Mouse (Mus musculus): ENCODE measurements at regions not wholly inside any gene's neighbourhood (a gene's known extent, or its start where the extent isn't known, plus 50 kb on each side); places are given as distances from the start of the nearest gene placed in this dataset.

DNA sequence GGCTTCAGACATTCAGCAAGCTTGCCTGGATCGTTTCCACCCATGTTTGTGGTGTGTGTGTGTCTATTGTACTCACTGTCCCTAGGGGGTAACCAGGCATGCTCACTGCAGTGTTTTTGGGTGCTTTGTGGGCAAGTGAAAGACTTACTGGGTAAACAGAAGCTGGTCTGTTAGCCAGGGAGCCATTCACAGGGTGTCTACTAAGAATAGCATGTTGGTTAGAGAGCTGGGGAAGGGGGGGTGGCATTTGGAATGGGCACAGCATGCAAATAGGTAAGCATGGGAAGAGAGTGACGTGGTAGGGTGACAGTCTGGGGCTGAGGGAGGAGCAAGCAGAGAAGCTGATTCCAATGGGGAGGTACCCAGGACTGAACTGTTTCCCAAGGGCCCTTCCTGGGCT, 97.7 kb upstream of the Kazn start:
- H3K4me3 ChIP-seq, result no peak overlapping the region
- H3K4me2 ChIP-seq, result no peak overlapping the region
- H3K4me1 ChIP-seq, result no peaks in the 10 kb centered on the region
- no peak for ATAC-seq
- no peak overlapping the region for H3K9ac ChIP-seq
- 51% methylated on average over 2 of the region's 2 CpGs for WGBS (ENCODE audit: insufficient replicate concordance)
- no peaks in the 10 kb centered on the region for H3K36me3 ChIP-seq
- H3K9me3 ChIP-seq (replicated peaks), result 0 out of 2 replicates have a peak, but pooled peaks cover 3% of the 10 kb centered on the region
- no peaks in the 10 kb centered on the region for H3K27me3 ChIP-seq (replicated peaks)
- no peak overlapping the region for H3K27ac ChIP-seq

DNA sequence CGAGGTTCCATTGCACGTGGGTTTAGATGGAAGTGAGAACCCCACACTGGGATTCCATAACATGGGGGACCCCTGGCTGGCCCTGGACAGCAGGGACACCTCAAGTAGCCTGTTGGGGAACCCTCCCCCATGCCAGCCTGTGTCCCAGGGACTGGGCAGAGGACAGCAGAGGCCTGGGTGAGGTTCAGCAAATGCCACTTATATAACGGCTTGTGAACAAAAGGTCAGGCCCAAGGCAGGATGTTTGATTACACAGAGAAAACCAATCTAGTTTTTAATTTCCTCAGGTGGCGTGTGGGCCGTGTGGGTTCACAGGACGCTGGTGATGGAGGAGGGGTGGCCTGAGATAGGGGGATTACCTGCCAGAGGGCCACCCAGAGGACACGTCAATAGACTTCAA, 94.9 kb upstream of the Kazn start:
- Histone ChIP-seq H3K4me2 (no peak overlapping the region), H3K36me3 (no peaks in the 10 kb centered on the region), H3K4me1 (no peaks in the 10 kb centered on the region), H3K4me3 (no peak overlapping the region), H3K27ac (no peak overlapping the region), H3K9me3 (replicated peaks) (0 out of 2 replicates have a peak, but pooled peaks cover 6% of the 10 kb centered on the region), H3K27me3 (replicated peaks) (no peaks in the 10 kb centered on the region), H3K9ac (no peak overlapping the region)
- no peak for ATAC-seq
- 61% methylated on average over 7 of the region's 7 CpGs for WGBS (ENCODE audit: insufficient replicate concordance)

DNA sequence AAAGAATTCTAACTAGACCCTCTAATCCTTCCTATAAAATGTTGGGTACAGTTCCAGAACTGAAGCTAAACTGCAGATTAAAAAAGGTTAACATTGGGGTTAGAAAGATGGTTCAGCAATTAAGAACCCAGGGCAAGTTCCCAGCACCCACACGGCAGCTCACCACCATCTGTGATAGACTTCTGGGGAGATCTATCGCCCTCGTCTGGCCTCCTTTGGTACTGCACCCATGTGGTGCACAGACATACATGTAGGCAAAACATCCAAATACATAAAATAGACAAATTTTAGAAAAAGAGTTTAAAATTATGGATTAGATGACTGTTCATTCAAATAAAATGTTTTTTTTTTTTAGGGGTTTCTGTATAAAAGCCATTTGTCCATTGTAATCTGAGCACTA, 91.4 kb upstream of the Kazn start:
- 0 out of 2 replicates have a peak, but pooled peaks cover 3% of the 10 kb centered on the region for H3K9me3 ChIP-seq (replicated peaks)
- no peak overlapping the region for H3K4me3 ChIP-seq
- H3K4me1 ChIP-seq, result no peaks in the 10 kb centered on the region
- no peaks in the 10 kb centered on the region for H3K27me3 ChIP-seq (replicated peaks)
- ATAC-seq, result no peak
- H3K9ac ChIP-seq, result no peak overlapping the region
- H3K4me2 ChIP-seq, result no peak overlapping the region
- no peak overlapping the region for H3K27ac ChIP-seq
- 78% methylated on average over 3 of the region's 3 CpGs for WGBS (ENCODE audit: insufficient replicate concordance)
- H3K36me3 ChIP-seq, result no peaks in the 10 kb centered on the region

DNA sequence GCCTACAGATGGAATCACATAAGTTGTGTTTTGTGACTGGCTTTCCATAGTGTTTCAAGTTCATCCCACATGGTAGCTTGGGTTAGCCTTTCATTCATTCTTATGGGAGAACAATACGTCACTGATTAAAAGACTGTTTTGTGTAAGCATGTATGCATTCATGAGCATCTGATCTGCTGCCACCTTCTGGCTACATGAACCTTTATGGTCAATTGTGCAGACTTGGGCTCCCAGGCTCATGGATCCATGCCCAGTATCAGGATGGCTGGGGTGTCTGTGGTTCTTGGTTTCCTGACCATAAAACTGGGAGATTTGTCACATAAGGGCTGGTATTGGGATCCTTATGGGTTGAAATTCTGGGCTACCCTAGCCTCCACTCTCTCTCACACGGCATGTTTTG, 90.4 kb upstream of the Kazn start:
- Histone ChIP-seq H3K27ac (no peak overlapping the region), H3K36me3 (no peaks in the 10 kb centered on the region), H3K27me3 (replicated peaks) (no peaks in the 10 kb centered on the region), H3K4me3 (no peak overlapping the region), H3K4me1 (no peaks in the 10 kb centered on the region), H3K4me2 (no peak overlapping the region), H3K9me3 (replicated peaks) (0 out of 2 replicates have a peak, but pooled peaks cover 3% of the 10 kb centered on the region), H3K9ac (no peak overlapping the region)
- ATAC-seq, result no peak
- 76% methylated on average over 2 of the region's 2 CpGs for WGBS (ENCODE audit: insufficient replicate concordance)

DNA sequence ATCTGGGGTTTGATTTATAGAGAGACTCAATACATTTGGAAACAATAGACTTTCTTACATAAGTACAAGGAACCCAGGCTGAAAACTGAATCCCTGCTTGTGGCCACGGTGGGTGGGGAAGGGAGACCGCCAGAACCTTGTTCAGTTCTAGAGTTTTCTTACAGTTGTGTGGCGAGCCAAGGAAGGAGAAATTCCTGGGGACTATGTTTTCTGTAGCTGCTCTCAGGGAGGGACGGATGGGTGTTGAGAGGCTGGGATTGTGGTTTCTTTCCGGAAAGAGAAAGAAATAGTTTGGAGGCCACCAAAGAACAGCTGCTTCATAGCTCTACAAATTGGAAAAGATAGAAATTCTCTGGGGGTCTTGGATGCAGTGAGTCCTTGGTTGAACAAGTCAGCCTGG, 87.3 kb upstream of the Kazn start:
- no peak for ATAC-seq
- Histone ChIP-seq H3K36me3 (no peaks in the 10 kb centered on the region), H3K9ac (no peak overlapping the region), H3K9me3 (replicated peaks) (0 out of 2 replicates have a peak, but pooled peaks cover 7% of the 10 kb centered on the region), H3K27me3 (replicated peaks) (no peaks in the 10 kb centered on the region), H3K4me1 (no peaks in the 10 kb centered on the region), H3K27ac (no peak overlapping the region), H3K4me3 (no peak overlapping the region), H3K4me2 (no peak overlapping the region)
- WGBS (ENCODE audit: insufficient replicate concordance), result 64% methylated on average over 5 of the region's 5 CpGs

DNA sequence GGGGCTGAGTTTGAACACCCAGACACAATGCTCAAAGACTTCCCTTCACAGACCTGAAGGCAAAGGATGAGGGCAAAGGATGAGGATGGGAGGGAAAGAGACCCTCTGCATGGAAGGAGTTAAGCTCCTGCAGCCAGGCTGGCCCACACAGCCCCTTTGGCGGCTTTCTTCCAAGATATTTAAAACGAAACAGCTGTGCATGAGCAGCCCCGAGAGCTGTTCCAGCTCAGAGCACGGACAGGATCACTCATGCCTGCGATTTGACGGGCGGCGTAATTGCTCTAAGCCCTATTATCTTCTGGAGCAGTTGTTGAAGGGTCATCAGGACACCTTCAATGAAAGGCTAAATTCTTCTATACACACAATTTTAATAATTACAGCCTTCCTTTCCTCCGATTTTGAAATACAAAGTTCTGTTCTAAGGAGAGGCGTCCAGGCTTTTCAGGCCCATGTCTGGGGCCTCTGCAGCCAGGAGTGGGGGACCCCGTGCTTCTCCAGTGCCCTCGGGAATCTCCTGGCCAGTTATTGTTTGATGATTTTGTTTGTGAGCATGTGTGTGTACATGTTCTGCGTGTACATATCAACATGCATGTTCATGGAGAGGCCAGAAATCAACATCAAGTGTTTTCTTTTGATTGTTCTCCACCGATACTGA, 82.1 kb upstream of the Kazn start:
- Histone ChIP-seq H3K9ac (no peak overlapping the region), H3K4me1 (no peaks in the 10 kb centered on the region), H3K27me3 (replicated peaks) (no peaks in the 10 kb centered on the region), H3K4me2 (no peak overlapping the region), H3K4me3 (no peak overlapping the region), H3K36me3 (no peaks in the 10 kb centered on the region), H3K27ac (no peak overlapping the region), H3K9me3 (replicated peaks) (0 out of 2 replicates have a peak, but pooled peaks cover 5% of the 10 kb centered on the region)
- WGBS (ENCODE audit: insufficient replicate concordance), result 71% methylated on average over 14 of the region's 14 CpGs
- no peak for ATAC-seq

DNA sequence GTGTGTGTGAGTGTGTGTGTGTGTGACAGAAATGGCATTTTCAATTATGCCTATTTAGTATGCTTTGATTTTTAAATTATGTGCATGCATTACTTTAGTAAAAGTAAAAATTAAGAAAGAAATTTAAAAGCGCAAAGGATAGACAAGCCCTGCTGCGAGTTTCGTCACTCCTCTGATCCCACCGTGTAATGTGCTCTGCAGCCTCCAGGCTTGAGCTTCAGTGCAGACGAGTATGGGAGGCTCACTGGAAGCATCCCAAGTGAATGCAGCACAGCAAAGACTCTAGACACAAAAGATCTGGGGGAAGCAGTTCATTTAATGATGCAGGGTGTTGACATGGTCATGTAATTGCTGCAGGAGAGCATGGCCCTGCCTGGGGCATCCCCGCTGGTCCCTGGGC, 71.1 kb upstream of the Kazn start:
- ATAC-seq, result no peak
- 0 out of 2 replicates have a peak, but pooled peaks cover 4% of the 10 kb centered on the region for H3K9me3 ChIP-seq (replicated peaks)
- no peaks in the 10 kb centered on the region for H3K27me3 ChIP-seq (replicated peaks)
- H3K4me1 ChIP-seq, result no peaks in the 10 kb centered on the region
- no peak overlapping the region for H3K9ac ChIP-seq
- H3K4me3 ChIP-seq, result no peak overlapping the region
- 76% methylated on average over 6 of the region's 6 CpGs for WGBS (ENCODE audit: insufficient replicate concordance)
- H3K36me3 ChIP-seq, result no peaks in the 10 kb centered on the region
- no peak overlapping the region for H3K4me2 ChIP-seq
- no peak overlapping the region for H3K27ac ChIP-seq

DNA sequence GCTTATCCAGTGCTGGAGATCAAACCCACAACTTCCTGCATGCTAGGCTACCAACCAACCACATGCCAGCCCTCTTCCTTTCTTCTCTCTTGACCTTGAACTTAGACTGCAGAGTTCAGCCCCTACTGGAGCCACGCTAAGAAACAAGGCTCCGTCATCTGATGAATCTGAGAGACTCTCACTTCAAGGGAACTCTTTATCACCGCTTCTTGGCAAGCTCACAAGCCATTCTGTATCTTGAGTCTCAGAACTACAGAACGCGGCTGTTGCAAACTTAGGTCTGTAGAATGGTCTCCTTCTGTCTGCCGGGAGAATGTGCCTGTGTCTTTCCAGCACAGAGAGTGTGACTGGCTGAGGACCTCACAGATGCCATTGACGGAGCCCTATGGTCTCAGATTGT, 69.1 kb upstream of the Kazn start:
- Histone ChIP-seq H3K9ac (no peak overlapping the region), H3K4me3 (no peak overlapping the region), H3K36me3 (no peaks in the 10 kb centered on the region), H3K4me2 (no peak overlapping the region), H3K9me3 (replicated peaks) (0 out of 2 replicates have a peak, but pooled peaks cover 4% of the 10 kb centered on the region), H3K27me3 (replicated peaks) (no peaks in the 10 kb centered on the region), H3K4me1 (no peaks in the 10 kb centered on the region), H3K27ac (no peak overlapping the region)
- no peak for ATAC-seq
- 56% methylated on average over 7 of the region's 7 CpGs for WGBS (ENCODE audit: insufficient replicate concordance)

DNA sequence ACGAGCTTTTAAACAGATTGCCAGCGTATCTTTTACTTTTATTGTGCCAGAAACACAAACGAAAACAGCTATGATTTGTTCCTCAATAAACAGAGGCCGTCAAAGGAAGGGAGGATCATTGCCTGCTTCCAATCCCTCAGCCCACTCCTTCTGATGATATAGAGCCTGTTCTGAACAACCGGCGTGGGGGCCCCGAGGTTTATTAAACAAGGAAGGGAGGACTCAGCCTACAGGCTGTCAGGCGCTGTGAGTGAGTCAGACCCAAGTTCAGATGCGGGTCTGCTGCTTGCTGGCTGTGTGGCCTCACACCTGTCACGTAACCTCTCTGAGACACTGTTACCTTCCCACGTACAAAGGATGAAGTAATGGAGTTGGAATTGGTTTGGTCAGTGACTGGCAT, 68.1 kb upstream of the Kazn start:
- Histone ChIP-seq H3K9me3 (replicated peaks) (0 out of 2 replicates have a peak, but pooled peaks cover 4% of the 10 kb centered on the region), H3K27ac (no peak overlapping the region), H3K36me3 (no peaks in the 10 kb centered on the region), H3K27me3 (replicated peaks) (no peaks in the 10 kb centered on the region), H3K4me3 (no peak overlapping the region), H3K9ac (no peak overlapping the region), H3K4me1 (0 out of 2 replicates have a peak, but pooled peaks cover 4% of the 10 kb centered on the region), H3K4me2 (no peak overlapping the region)
- no peak for ATAC-seq
- WGBS (ENCODE audit: insufficient replicate concordance), result 62% methylated on average over 11 of the region's 11 CpGs

DNA sequence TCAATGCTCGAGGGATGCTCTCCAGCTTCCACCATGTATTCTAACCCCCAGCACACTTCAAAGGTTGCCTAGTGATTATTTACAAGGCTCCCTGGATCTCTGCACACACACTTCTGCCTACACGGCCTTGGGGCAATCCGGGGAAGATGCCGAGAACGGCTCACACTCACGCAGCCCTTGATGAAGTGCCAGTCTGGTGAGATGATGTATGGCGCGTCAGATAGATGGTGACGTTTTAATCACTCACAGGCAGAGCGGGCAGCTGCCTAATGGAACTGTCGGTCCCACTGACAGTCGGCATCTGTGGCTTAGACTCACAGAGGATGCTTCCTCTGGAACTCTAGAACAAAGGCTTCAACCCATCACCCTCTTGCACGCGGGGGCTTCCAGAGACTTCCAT, 66.9 kb upstream of the Kazn start:
- Histone ChIP-seq H3K4me2 (no peak overlapping the region), H3K27ac (no peak overlapping the region), H3K27me3 (replicated peaks) (no peaks in the 10 kb centered on the region), H3K4me1 (0 out of 2 replicates have a peak, but pooled peaks cover 9% of the 10 kb centered on the region), H3K36me3 (no peaks in the 10 kb centered on the region), H3K4me3 (no peak overlapping the region), H3K9ac (no peak overlapping the region), H3K9me3 (replicated peaks) (no peaks in the 10 kb centered on the region)
- whole genome bisulfite sequencing (ENCODE audit: insufficient replicate concordance), result 70% methylated on average over 14 of the region's 14 CpGs
- no peak for ATAC-seq

DNA sequence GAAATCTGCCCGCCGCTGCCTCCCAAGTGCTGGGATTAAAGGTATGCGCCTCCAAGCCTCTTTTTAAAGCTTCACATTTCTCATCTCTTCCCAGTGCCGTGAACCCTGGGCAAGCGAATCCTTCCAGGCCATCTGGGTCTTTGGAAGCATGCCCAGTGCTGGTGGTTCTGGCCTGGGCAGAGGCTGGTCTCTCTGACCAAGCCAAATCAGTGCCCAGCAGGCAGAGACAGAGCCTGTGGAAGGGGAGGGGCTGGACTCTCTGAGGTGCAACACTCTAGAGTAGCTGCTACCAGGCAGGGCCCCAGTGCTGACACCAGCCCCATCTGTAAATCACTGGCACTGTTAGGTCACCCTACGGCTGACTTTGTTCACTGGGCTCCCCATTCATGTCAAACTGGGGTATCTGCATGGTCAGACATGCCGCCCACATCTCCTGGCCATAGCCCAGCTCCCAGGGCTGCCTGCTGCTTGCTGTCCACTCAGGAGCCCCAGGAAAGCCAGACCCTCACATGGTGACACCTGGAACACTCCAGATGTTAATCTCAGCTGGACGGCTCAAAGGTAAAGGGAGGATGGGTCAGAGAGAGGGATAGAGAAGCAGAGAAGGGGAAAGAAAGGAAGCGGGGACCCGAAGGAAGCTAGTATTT, 64.3 kb upstream of the Kazn start:
- Histone ChIP-seq H3K4me1 (0 out of 2 replicates have a peak, but pooled peaks cover 9% of the 10 kb centered on the region), H3K4me2 (no peak overlapping the region), H3K9me3 (replicated peaks) (no peaks in the 10 kb centered on the region), H3K27ac (no peak overlapping the region), H3K9ac (no peak overlapping the region), H3K4me3 (no peak overlapping the region), H3K36me3 (no peaks in the 10 kb centered on the region), H3K27me3 (replicated peaks) (0 out of 2 replicates have a peak, but pooled peaks cover 5% of the 10 kb centered on the region)
- WGBS (ENCODE audit: insufficient replicate concordance), result 65% methylated on average over 10 of the region's 10 CpGs
- ATAC-seq, result no peak

DNA sequence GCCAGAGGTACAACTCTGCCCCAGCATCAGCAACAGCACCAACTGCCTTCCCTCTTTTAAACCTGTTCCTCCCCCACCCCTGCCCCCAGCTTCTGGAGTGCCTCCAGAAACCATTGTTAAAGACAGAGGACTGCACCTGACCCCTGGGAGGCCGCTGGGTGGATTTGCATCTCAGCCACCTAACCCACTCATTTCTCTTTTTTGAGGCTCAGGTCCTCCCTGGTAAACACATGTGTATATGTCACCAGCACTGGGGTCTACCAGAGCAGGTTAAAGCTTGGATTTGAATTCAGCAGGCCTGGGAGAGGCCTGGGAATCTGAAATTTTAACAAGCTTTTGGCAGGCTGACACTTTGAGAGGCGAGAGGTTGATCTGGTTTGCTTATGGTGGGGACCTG, 63.5 kb upstream of the Kazn start:
- no peak overlapping the region for H3K4me3 ChIP-seq
- H3K4me2 ChIP-seq, result no peak overlapping the region
- H3K36me3 ChIP-seq, result no peaks in the 10 kb centered on the region
- H3K27ac ChIP-seq, result no peak overlapping the region
- 0 out of 2 replicates have a peak, but pooled peaks cover 5% of the 10 kb centered on the region for H3K27me3 ChIP-seq (replicated peaks)
- WGBS (ENCODE audit: insufficient replicate concordance), result 23% methylated on average over 2 of the region's 2 CpGs
- H3K9ac ChIP-seq, result no peak overlapping the region
- ATAC-seq, result no peak
- H3K9me3 ChIP-seq (replicated peaks), result no peaks in the 10 kb centered on the region
- H3K4me1 ChIP-seq, result 0 out of 2 replicates have a peak, but pooled peaks cover 9% of the 10 kb centered on the region

All from liver, embryonic 12.5 days (tissue).